13 mouse cellular contexts compared by ENCODE assay signal in genomic region chr15:102839688-102840087, GRCm38 (mm10).
A peak's percentile ranks its signal among the peaks of the same experiment; 100 is the strongest.
DNase-seq lines count a peak whose midpoint lies in the region; ATAC-seq lines count a peak whose summit lies in the region.
"Had no signal": no experiment of that assay in that cellular context is flagged by ENCODE, and none has a peak within 500 bp of the region (broad histone marks: within the 10 kb centered on the region; RNA-seq: fewer than 3 reads in every experiment).

No protein-coding gene starts in this region.

- H3K27me3 ChIP-seq in heart, embryonic 10.5 days (ENCODE audit: insufficient read depth, poor library complexity, severe bottlenecking) = peaks cover 35% of the 10 kb centered on the region; the same call in 1 of the 2 replicates
- peaks cover 3% of the 10 kb centered on the region; the same call in 1 of the 2 replicates for H3K27me3 ChIP-seq in liver, embryonic 11.5 days (replicated peaks; ENCODE audit: control insufficient read depth, insufficient read depth, low read length)
- H3K27me3 ChIP-seq: neural tube, embryonic 13.5 days had no signal

- peak; percentile 1 to 7 for DNase-seq in heart, adult 9 months (ENCODE audit: low spot score in 2 of 2)
- no peak for DNase-seq in heart, embryonic 10.5 days (ENCODE audit: low spot score)
- peak; percentile 36 for DNase-seq in right cerebral cortex, adult 18-20 months
- no peak for DNase-seq in right cerebral cortex, postnatal 25 days
- DNase-seq in adipocyte (ENCODE audit: low spot score) = peak; percentile 27
- DNase-seq in lung, postnatal 36 days = peak; percentile 14
- DNase-seq in liver, embryonic 11.5 days (ENCODE audit: low spot score) = no peak
- DNase-seq: cerebellum, adult 9-11 months; gastrocnemius, postnatal 10 days; thymus, postnatal 25 days had no signal

- no peaks in the 10 kb centered on the region for H3K9me3 ChIP-seq in heart, embryonic 10.5 days
- H3K9me3 ChIP-seq in liver, embryonic 11.5 days (ENCODE audit: control insufficient read depth, low read length) = no peaks in the 10 kb centered on the region
- H3K9me3 ChIP-seq: neural tube, embryonic 13.5 days had no signal

- H3K36me3 ChIP-seq in heart, embryonic 10.5 days = no peaks in the 10 kb centered on the region
- no peaks in the 10 kb centered on the region for H3K36me3 ChIP-seq in liver, embryonic 11.5 days (ENCODE audit: control insufficient read depth, insufficient read depth, low read length)
- H3K36me3 ChIP-seq: neural tube, embryonic 13.5 days had no signal

- no peak overlapping the region for H3K4me3 ChIP-seq in heart, embryonic 10.5 days
- no peak overlapping the region for H3K4me3 ChIP-seq in liver, embryonic 11.5 days (ENCODE audit: low read depth, low read length)
- H3K4me3 ChIP-seq: neural tube, embryonic 13.5 days had no signal

- H3K9ac ChIP-seq in liver, embryonic 11.5 days (ENCODE audit: low read depth, low read length) = no peak overlapping the region
- H3K9ac ChIP-seq: neural tube, embryonic 13.5 days had no signal

- no peak overlapping the region for H3K27ac ChIP-seq in heart, embryonic 10.5 days
- H3K27ac ChIP-seq in liver, embryonic 11.5 days (ENCODE audit: low read depth, low read length) = no peak overlapping the region
- H3K27ac ChIP-seq: neural tube, embryonic 13.5 days had no signal

- 74% methylated on average over 5 of the region's 5 CpGs for whole genome bisulfite sequencing in heart, embryonic 10.5 days
- 83% methylated on average over 5 of the region's 5 CpGs for WGBS in liver, embryonic 11.5 days

- no peak overlapping the region for H3K4me2 ChIP-seq in liver, embryonic 11.5 days
- H3K4me2 ChIP-seq: neural tube, embryonic 13.5 days had no signal

- no peaks in the 10 kb centered on the region for H3K4me1 ChIP-seq in heart, embryonic 10.5 days
- H3K4me1 ChIP-seq in liver, embryonic 11.5 days (replicated peaks; ENCODE audit: control insufficient read depth, insufficient read depth, low read length) = no peaks in the 10 kb centered on the region
- H3K4me1 ChIP-seq: neural tube, embryonic 13.5 days had no signal

- ATAC-seq in liver, embryonic 11.5 days (replicated peaks; ENCODE audit: low FRiP score) = no peak
- ATAC-seq in granulocyte monocyte progenitor cell, adult 5-6 weeks (replicated peaks; ENCODE audit: poor library complexity, severe bottlenecking) = no peak
- ATAC-seq: midbrain, embryonic 16.5 days had no signal

Comparison
In these comparisons a context has a peak if more than half of its experiments do, and no peak if none do; other contexts are left out.
1. DNase-seq: peak in heart, adult 9 months (2 of 2), right cerebral cortex, adult 18-20 months (single experiment), adipocyte (single experiment) and lung, postnatal 36 days (single experiment); none in heart, embryonic 10.5 days (single experiment), right cerebral cortex, postnatal 25 days (single experiment) and liver, embryonic 11.5 days (single experiment).